In genomic region chr14:13151672-13152071, GRCm38 (mm10) we compare ENCODE assay signal across 24 mouse cellular contexts.
"Had no signal": no experiment of that assay in that cellular context is flagged by ENCODE, and none has a peak within 500 bp of the region (broad histone marks: within the 10 kb centered on the region; RNA-seq: fewer than 3 reads in every experiment).

No protein-coding gene starts in this region.

- H3K27ac ChIP-seq: gastrocnemius, adult 2 months; heart, embryonic 10.5 days; hindbrain, embryonic 10.5 days; hindbrain, embryonic 12.5 days; hindbrain, embryonic 14.5 days; intestine, embryonic 15.5 days; layer of hippocampus, adult 2 months; left cerebral cortex, adult 2 months; limb, embryonic 10.5 days; limb, embryonic 12.5 days; liver, embryonic 13.5 days; liver, embryonic 15.5 days had no signal

- H3K4me3 ChIP-seq: gastrocnemius, adult 2 months; heart, embryonic 10.5 days; heart, embryonic 12.5 days; hindbrain, embryonic 10.5 days; hindbrain, embryonic 12.5 days; intestine, embryonic 15.5 days; layer of hippocampus, adult 2 months; left cerebral cortex, adult 2 months; limb, embryonic 10.5 days; limb, embryonic 12.5 days; liver, embryonic 13.5 days; liver, embryonic 15.5 days had no signal

- H3K9me3 ChIP-seq: heart, embryonic 10.5 days; heart, embryonic 12.5 days; hindbrain, embryonic 10.5 days; hindbrain, embryonic 12.5 days; intestine, embryonic 15.5 days; limb, embryonic 10.5 days; limb, embryonic 12.5 days; liver, embryonic 13.5 days; liver, embryonic 15.5 days had no signal

- H3K27me3 ChIP-seq: heart, embryonic 12.5 days; hindbrain, embryonic 12.5 days; intestine, embryonic 15.5 days; limb, embryonic 12.5 days; liver, embryonic 13.5 days; liver, embryonic 15.5 days had no signal

- H3K9ac ChIP-seq: heart, embryonic 12.5 days; hindbrain, embryonic 12.5 days; hindbrain, embryonic 14.5 days; intestine, embryonic 15.5 days; limb, embryonic 12.5 days; liver, embryonic 13.5 days; liver, embryonic 15.5 days had no signal

- H3K36me3 ChIP-seq: heart, embryonic 10.5 days; heart, embryonic 12.5 days; hindbrain, embryonic 10.5 days; hindbrain, embryonic 12.5 days; intestine, embryonic 15.5 days; limb, embryonic 10.5 days; limb, embryonic 12.5 days; liver, embryonic 13.5 days; liver, embryonic 15.5 days had no signal

- DNase-seq: gastrocnemius, adult 2 months; gastrocnemius, postnatal 14 days; gastrocnemius, postnatal 36 days; heart, adult 18-20 months; heart, postnatal 10 days; heart, postnatal 4 days; kidney, adult 18-20 months; kidney, adult 8-10 months; kidney, postnatal 10 days; kidney, postnatal 25 days; kidney, postnatal 4 days; liver; liver, embryonic 13.5 days had no signal

- H3K4me1 ChIP-seq: heart, embryonic 10.5 days; heart, embryonic 12.5 days; hindbrain, embryonic 10.5 days; hindbrain, embryonic 12.5 days; intestine, embryonic 15.5 days; limb, embryonic 10.5 days; limb, embryonic 12.5 days; liver, embryonic 13.5 days; liver, embryonic 15.5 days had no signal
